Mouse (Mus musculus): ENCODE measurements around the gene Blvra.

GRCm38 (mm10) chr2:127128926-127129325, 58.5 kb downstream of the Blvra start:
- TF ChIP-seq EP300 (IDR thresholded peaks at IDR 0.05; ENCODE audit: low read depth), result no peak
- TF ChIP-seq CTCF (IDR thresholded peaks at IDR 0.05; ENCODE audit: low read depth), result no peak
